Mouse (Mus musculus): Measurements from ENCODE around the gene Mrpl45.

The Mrpl45 gene

GRCm38 (mm10) chr11:97370329-97371091 lies 55.0 kb downstream of the Mrpl45 start:
- peak; percentile 97 for DNase-seq

DNA sequence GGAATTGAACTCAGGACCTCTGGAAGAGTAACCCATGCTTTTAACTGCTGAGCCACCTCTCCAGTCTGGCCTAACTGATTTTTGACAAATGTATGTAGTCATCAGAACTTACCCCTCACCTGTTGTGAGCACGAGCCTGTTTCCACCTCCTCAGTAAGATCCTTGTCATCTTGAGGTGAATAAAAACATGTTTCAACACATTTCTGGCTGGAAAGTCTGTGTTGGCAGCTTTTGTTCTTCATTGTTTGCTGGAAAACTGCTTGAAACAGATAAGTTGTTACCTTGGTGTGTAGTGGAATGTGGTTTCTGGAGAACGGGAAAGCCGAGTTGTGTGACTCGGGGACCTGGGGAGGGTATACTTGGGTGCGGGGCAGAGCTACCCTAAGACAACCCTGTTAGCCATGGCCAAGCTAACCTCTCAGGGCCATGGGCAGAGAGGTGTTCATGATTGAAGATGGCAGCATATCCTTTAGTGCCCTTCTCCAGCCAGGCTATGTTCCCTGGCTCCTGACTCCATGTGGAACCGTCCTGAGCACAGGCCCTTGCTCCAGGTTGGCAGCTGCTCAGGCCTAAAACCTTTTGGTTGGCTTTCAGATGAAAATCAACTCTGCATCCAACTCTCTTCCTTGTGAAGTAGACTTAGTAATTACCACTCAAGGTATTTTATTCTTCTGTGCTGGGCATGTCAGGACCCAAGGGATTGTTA lies 56.8 kb downstream of the Mrpl45 start:
- peak; percentile 72 for DNase-seq

- no peak for DNase-seq
Measured at GRCm38 (mm10) chr11:97373402-97373801, 57.9 kb downstream of the Mrpl45 start.
